20 mouse cellular contexts compared by ENCODE assay signal in genomic region chr17:34306407-34306806, GRCm38 (mm10). TPM values are rescaled to one million over a fixed set of nuclear protein-coding genes. Genes with fewer than 3 reads are reported as not detected.
"Had no signal": no experiment of that assay in that cellular context is flagged by ENCODE, and none has a peak within 500 bp of the region (broad histone marks: within the 10 kb centered on the region; RNA-seq: fewer than 3 reads in every experiment).

No protein-coding gene starts in this region.

- H3K4me1 ChIP-seq: liver, embryonic 13.5 days had no signal

- H3K4me2 ChIP-seq: kidney, embryonic 15.5 days; liver, embryonic 13.5 days; midbrain, embryonic 11.5 days; midbrain, embryonic 15.5 days; neural tube, embryonic 12.5 days had no signal

- H3K9ac ChIP-seq: kidney, embryonic 15.5 days; liver, embryonic 13.5 days; liver, postnatal 0 days; midbrain, embryonic 15.5 days; neural tube, embryonic 12.5 days had no signal

- H3K27ac ChIP-seq: kidney, embryonic 15.5 days; limb, embryonic 10.5 days; liver, embryonic 13.5 days; midbrain, embryonic 15.5 days; neural tube, embryonic 12.5 days; stomach, postnatal 0 days had no signal

- DNase-seq: kidney, adult 18-20 months; kidney, postnatal 14 days; liver, embryonic 13.5 days; liver, postnatal 0 days; lung, postnatal 36 days; thymus, adult 18-20 months; thymus, postnatal 36 days had no signal

- H3K27me3 ChIP-seq: kidney, embryonic 15.5 days had no signal

- H3K9me3 ChIP-seq: kidney, embryonic 15.5 days; limb, embryonic 10.5 days; liver, embryonic 13.5 days; midbrain, embryonic 15.5 days; neural tube, embryonic 12.5 days had no signal

- H3K36me3 ChIP-seq: kidney, embryonic 15.5 days; limb, embryonic 10.5 days; liver, embryonic 13.5 days; midbrain, embryonic 15.5 days; neural tube, embryonic 12.5 days had no signal

- H3K4me3 ChIP-seq: kidney, embryonic 15.5 days; limb, embryonic 10.5 days; liver, embryonic 13.5 days; midbrain, embryonic 15.5 days; neural tube, embryonic 12.5 days had no signal

RNA-seq across cellular contexts. Expression of gene H2-Aa, which starts 18.8 kb away (rescaled TPM):
- polyA plus RNA-seq: limb, embryonic 10.5 days; midbrain, embryonic 11.5 days had no signal

RNA-seq across cellular contexts. Expression of gene H2-Eb2, which starts 19.1 kb away (rescaled TPM):
- total RNA-seq: layer of hippocampus, adult 8-10 months; layer of hippocampus, postnatal 14 days; left cerebral cortex, adult 18-20 months; left cerebral cortex, postnatal 14 days had no signal
- polyA plus RNA-seq: intestine, embryonic 14.5 days; kidney, embryonic 15.5 days; limb, embryonic 10.5 days; limb, embryonic 14.5 days; liver, embryonic 13.5 days; liver, postnatal 0 days; midbrain, embryonic 11.5 days; neural tube, embryonic 12.5 days; stomach, postnatal 0 days had no signal

RNA-seq across cellular contexts. Expression of gene Btnl2, which starts 48.2 kb away (rescaled TPM):
- total RNA-seq: megakaryocyte progenitor cell, adult 5-6 weeks had no signal
- polyA plus RNA-seq: limb, embryonic 10.5 days; liver, postnatal 0 days; midbrain, embryonic 15.5 days; neural tube, embryonic 12.5 days had no signal
